Mouse (Mus musculus): ENCODE results near the gene Map3k14.

Map3k14 gene

DNA sequence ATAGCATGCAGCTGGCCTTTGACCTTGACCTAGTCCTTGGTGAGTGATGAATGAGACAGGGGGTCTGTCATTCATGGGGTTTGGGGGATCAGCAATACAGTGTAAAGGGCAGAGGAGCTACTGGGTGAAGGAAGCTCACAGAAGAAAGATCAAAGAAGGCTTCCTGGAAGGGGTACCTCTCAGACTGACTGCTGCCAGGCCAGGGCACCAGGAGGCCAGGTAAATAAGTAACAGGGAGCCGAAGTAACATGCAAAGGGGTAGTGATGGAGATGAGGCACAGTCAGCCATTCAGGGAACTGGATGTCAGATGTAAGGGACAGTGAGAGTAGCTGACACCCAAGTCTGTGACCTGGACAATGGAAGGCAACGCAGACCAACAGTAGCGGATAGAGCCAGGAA, 5.6 kb upstream of the Map3k14 start:
- in situ Hi-C loops (cut with MboI, MseI) = no loop called here

DNA sequence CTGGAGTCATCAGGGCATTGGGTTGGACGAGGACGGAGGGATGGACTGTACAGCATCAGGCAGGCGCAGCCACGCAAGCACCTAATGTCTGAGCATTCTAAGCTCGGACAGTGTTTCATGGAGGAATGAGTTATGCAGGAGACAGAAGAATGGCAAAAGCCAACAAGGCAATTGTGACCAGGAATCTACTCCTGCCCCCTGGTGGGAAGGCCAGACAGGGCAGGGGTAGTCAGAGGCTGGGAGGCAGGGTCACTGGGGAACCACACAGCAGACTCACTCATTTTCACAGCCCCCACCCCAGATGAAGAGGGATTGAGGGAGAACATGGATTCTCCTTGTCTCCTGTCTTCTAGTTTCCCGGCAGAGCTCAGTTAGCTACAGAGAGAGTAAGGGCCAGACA, 4.7 kb upstream of the Map3k14 start:
- in situ Hi-C loops (cut with MboI, MseI) = no loop called here

DNA sequence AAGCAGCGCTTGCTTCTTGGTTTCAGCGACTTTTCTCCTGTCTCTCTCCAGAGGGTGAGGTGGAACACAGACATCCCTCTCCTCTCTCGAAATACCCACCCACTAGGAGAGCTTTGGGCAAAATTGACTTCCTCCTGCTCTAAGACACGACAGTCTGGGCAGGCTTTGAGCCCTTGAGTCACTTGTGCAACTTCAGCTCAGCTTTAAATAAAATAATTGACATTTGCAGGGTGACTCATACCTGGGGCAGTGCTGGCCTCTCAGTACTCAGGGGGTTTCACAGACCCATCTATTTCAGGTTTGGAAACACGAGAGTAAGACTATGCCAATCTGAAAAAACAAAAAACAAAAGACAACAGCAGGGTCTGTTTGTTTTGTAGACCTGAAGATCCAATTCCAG, 2.2 kb upstream of the Map3k14 start:
- in situ Hi-C loops (cut with MboI, MseI) = no loop called here

DNA sequence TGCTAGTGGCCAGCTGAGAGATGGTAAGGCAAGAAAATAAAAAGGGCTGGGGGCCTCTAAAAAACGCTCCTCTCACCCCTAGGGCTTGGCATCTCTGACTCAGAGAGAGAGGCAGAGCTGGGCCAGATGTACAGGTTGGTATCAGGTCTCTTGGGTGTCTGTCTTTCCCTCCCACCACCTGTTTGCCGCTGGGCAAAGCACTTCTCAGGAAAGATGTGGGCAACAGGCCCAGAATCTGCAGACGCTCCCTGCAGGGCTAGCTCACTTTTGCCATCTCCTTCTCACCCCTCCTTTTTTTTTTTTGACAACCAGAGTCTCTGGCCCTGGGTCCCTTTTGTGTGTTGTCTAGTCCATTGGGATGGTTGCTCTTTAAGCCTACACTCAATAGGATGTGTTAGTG, 1.6 kb upstream of the Map3k14 start:
- in situ Hi-C loops (cut with MboI, MseI) = no loop called here

DNA sequence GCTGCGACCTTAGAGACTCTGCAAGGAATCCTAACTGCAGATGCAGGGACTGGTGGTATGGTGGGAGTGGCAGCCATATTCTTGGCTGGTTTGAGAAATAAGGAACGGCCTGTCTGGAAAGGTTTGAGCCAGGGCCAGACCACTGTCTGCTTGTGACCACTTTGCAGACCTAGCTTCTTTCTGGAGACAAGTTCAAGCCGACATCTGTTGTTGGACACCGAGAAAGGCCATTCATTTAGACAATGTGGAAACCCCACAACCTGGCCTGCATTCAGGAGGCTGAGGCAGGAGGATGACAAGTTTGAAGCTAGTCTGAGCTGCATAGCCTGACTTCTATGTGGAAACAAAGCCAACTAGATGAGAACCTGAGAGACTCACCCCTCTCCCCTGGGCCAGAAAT, 1.1 kb upstream of the Map3k14 start:
- in situ Hi-C loops (cut with MboI, MseI) = no loop called here

DNA sequence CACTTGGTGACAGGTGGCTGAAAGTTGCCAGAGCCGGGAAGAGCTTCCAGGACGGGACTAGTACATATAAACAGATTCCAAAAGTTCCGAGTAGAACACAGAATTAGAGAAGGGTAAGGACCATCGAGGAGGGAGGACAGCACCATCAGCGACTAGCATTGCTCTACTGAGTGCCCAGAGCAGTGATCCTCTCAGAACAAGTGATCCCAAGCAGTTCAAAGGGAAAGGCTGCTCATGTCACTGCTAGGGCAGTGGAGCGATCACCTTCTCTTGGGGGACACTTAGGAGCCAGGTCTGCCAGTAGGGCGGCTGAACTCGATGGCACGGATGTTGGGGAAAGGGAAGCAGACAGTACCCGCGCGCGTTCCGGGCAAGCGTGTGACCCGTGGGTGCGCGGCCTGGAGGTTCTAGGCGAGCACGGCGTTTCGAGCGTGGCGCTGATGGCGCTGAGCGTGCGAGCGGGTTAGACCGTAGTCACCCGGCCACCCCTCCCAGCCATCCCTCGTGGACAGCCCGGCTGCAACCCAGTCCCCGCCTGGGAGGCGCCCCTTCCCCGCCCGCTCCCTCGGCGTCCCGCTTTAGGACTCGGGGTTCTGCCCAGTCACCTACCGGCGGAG, 435 bp downstream of the Map3k14 start:
- in situ Hi-C loops (cut with MboI, MseI) = no loop called here

DNA sequence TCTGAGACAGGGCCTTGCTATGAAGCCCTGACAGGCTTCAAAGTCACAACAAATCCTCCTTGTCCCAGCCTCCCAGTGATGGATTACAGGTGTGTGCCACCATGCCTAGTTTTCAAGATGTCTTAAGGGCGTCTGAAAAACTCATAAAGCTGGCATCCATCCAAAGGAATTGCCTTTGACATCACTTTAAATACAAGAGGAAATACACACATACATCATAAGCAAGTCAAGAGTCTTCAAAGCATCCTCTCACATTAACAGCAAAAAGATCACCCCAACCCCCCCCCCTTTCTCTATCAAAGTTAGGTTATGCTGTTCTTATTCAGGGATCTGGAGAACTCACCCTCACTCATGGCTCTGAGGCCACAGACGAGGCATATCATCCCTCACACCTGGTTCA, 1.4 kb downstream of the Map3k14 start:
- in situ Hi-C loops (cut with MboI, MseI) = no loop called here

DNA sequence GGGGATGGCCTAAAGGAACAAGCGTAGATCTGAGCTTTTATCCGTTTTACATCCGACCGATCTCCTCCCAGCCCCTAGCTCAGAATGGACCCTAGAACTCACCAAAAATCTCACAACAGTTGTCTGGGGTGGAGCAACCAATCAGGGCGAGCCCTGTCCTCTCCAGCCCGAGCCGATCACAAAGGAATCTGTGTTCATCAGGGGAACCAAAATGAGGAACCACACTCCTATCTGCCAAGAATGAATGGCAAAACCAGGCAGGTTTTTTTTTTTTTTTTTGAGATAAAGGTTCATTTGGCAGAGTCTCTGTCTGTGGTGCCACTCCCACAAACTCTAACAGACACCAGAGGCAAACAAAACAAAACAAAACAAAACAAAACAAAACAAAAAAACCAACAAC, 2.1 kb downstream of the Map3k14 start:
- in situ Hi-C loops (cut with MboI, MseI) = no loop called here

DNA sequence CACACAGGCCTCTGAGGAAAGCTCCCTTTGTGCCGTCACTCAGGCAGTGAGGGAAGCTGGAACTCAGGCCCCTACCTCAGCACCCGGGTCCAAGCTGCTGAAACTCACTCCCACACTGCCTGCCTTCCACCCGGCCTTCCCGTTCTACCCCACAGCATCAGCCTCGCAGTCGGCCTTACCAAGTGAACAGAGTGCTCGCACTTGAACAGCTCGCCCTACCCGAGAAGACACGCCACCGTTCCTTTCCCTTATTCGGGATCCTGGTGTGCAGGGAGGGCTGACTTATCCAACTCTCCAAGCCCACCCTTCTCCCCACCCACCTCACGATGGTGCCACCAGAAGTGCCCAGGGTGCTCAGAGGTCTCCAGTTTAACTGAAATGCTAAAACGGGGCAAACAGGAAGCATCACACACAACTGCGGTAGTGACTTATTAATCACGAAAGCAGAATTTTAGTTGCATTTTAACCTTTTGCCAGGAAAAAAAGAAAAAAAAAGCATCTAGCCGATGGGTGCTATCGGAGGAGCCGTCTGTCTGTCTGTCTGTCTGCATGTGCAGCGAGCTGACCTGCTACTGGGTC, 2.8 kb downstream of the Map3k14 start:
- in situ Hi-C loops (cut with MboI, MseI) = loop anchor here (5.0 kb wide), 1 partner anchor 87 kb away; no protein-coding TSS in a partner anchor

DNA sequence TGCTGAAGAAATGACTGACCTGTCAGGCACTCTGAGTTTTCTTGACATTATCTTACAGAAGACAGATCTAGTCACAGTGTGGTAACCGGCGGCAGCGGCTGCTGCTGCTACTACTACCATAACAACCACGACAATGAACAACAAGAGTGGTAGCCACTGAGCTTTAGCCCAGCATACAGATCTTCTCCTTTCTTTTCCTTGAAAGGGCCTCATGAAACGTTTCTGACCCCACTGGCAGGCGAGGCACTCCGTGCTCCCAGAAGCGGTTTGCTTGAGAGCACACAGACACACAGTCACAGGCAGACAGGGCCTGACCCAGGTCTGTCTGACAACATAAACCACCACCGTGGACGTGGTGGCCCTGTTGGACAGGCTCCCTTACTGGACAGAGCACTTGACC, 3.7 kb downstream of the Map3k14 start:
- in situ Hi-C loops (cut with MboI, MseI) = loop anchor here (5.0 kb wide), 1 partner anchor 86 kb away; no protein-coding TSS in a partner anchor

DNA sequence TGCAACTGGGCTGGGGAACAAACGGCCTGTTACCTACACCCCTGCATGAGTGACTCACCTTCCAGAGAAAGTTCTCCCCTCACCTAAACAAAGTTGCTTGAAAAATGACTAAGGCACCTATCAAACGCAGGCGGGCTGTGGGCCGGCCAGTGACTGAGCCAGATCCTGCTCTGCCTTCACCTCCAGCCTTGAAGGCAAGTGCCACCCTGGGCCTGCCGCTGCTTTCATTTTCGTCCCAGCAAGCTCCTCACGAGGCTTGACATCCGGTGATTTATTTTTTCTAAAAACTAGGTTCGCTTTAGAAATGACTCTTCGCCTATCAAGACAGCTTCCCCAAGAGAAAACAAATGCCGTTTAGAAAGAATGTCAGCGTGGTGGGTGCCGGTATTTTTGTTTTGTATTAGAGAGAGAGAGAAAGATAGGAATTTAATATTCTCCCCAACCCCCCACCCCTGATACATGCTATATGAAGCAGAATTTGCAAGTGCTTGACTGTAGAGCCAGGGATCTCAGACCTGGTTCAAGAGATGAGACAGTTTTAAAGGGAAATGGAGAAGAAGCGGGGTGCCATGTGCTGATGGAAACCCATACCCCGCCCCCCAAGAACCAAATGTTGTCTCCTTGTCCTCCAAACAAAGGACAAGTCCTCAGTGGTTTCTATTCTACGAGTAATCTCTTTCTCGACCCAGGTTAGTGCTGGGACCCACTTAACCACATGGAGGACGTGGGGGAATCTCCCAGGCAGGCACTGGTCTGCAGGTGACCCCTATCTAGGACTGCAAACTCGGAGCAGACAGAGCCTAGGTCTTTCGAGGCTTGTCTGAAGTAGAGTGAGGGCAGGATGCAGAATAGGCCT, 4.6 kb downstream of the Map3k14 start:
- in situ Hi-C loops (cut with MboI, MseI) = loop anchor here (5.0 kb wide), 1 partner anchor 85 kb away; no protein-coding TSS in a partner anchor

DNA sequence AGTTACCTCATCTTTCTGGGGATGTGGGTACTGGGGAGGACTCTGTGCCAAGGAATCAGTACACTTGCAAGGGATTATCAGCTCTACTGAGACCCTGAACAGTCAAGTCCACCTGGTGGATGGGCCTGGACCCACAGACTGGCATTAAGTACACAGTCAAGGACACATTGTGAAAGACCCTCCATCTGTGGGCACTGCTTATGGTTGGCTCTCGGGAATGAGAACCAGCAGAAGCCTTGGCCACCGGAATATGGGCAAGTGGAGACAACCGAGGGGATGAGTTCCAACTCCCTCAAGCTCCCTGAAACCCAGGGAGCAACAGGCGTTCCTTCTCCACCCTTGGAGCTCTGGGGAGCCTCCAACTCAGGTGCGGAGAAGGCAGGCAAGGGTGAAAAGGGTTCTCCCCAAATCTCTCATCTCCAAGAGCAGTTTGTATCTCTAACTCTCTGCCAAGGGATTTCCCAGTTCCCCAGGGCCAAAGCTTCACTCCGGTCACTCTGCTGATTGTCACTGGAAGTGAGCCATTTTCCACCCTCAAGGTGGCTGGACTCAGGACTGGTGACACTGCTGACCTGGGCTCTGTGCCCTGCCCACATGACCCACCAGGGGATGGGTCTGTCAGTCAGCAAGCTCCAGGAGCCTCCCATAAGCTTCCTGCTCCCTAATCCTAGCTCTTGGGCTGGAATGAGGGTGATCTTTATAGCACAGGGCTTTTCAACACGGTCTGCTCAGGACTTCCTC, 5.4 kb downstream of the Map3k14 start:
- in situ Hi-C loops (cut with MboI, MseI) = loop anchor here (5.0 kb wide), 1 partner anchor 85 kb away; no protein-coding TSS in a partner anchor

DNA sequence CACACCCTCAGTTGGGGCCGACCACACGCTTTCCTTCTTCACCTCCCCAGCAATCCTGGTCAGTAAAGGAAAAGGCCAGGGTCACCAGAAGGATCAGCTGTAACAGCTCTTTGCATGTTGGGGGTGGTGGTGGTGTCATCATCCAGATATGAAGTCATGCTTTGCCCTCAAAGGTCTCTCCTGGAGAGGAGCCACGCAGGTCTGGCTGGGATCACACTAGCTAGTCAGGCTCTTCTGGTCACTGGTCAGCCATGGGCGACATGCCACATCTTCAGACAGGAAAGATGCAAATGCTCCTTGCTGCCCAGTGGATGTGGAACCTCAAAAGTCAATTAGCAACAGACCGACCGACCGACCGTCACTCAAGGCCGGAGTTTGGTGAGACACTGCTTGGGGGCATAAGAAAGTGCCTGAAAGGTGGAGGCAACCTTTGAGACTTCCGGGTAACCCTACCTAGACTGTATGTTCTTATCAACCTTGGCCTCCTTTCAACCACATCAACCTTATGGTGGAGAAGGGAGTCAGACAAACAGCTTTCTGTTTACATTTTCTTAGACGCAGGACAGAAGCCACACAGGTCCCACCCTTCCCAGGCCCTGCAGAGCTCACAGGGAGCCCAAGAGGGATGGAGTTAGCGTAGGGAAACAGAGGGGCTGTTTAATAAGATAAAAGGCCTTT, 6.6 kb downstream of the Map3k14 start:
- in situ Hi-C loops (cut with MboI, MseI) = loop anchor here (5.0 kb wide), 1 partner anchor 83 kb away; no protein-coding TSS in a partner anchor

DNA sequence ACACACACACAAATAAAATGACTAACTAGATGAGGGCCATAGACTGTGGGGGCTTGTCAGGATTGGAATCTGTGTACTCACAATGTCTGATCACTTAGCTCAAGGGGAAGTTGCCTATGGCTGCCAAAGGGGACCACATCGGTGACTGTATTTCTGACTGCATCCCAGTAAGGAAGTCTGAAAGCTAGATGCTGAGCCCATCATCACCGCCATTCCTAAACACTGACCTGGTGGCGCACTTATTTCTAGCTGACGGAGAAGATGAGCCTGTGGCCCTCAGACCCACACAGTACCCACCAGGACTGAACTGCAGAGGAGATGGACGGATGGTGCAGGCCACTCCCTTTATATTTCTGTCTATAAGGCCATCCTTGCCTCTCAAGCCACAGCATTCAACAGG, 7.2 kb downstream of the Map3k14 start:
- in situ Hi-C loops (cut with MboI, MseI) = loop anchor here (5.0 kb wide), 1 partner anchor 83 kb away; no protein-coding TSS in a partner anchor

DNA sequence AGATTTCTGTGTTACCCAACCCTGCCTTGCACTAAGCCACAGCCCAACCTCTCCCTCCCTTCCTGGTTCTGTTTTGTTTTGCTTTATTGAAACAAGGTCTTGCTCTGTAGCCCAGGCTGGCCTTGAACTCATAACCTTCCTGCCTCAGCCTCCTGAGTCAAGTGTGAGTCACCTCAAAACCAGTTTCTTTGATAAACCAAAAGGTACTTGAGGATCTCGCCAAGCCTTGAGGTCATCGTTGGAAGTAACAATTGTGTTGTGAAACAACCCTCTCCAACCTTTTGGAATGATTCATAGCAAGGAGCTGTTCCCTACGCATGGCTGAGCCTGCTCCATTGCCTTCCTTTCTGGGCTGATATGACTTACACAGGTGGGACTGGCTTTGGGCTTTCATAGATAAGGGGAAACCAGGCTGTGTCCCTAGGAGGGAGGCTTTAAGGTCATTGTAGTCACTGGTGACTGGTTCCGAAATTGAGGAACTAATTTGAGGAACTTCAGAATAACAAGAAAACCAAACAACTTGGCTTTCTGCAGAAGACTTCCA, 9.3 kb downstream of the Map3k14 start:
- in situ Hi-C loops (cut with MboI, MseI) = no loop called here

DNA sequence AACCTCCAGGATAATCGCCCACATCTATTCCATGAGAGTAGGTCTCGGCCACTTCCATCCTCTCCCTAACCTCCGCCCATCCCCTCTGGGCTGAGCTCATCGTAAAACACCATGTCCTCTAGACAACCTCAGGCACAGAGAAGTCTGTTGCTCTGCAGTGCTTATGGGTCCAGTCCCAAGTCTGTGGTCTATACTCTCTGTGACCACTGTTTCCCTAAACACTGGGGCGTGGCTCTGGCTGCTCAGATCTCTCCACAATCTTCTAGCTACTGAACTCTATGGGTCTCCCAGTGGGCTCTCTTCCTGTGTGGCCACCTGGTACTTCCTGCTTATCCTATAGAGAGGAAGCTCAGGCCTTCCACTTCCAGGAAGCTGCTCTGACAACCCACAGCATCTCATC, 13.7 kb downstream of the Map3k14 start:
- in situ Hi-C loops (cut with MboI, MseI) = no loop called here

DNA sequence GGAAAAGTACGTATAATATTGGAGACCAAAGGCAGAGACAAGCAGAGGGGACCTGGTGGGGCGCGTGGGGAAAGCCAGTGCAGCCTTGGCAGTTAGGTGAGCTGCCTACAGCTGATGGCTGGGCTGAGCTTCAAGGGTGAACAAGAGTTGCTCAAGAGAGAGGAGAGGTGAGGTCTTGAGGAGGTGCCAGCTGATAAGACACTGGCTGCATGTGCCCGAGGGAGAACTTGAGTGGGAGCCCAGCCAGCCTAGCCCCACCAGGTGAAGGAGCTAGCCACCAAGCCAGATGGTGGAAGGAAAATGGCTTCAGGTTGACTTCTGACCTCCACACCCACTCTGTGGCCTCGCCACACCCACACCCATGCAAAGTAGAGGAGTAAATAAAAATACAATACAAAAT, 14.9 kb downstream of the Map3k14 start:
- in situ Hi-C loops (cut with MboI, MseI) = no loop called here

DNA sequence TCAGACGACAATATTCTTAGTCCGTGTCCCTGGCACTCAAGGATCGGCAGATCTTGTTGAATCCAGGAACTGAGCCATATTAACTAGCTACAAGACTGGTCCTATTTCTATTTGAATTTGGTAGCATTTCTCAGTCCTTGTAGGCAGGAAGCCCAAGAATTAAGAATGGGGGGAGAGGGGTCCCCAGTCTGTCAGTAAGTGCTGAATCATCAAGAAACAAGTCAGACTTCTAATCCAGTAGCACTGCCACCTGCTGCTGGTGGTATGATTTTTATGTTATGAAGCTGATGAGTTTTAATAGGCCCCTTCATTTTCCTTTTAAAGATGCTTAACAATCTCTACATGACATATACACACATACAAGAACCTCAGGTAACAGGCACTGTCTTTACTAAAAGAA, 16.9 kb downstream of the Map3k14 start:
- in situ Hi-C loops (cut with MboI, MseI) = no loop called here

DNA sequence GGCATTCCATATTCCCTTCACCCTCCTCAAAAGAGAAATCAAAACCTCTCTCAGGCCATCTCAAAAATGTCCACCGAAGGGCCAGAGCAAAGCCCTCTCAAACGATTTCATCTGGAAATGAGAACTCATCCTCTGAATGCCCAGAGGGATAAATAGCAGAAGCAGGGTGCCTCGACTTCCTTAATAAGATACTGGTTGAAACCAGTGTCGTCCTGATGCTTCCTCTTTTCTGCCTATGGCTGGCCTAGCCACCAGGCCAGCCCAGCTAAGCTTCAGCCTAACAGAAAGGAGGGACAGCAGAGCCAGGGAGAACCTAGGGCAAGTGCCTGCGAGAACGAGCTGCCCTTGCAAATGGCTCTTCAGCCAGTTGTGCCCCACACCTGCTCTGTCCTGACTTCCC, 17.8 kb downstream of the Map3k14 start:
- in situ Hi-C loops (cut with MboI, MseI) = no loop called here

DNA sequence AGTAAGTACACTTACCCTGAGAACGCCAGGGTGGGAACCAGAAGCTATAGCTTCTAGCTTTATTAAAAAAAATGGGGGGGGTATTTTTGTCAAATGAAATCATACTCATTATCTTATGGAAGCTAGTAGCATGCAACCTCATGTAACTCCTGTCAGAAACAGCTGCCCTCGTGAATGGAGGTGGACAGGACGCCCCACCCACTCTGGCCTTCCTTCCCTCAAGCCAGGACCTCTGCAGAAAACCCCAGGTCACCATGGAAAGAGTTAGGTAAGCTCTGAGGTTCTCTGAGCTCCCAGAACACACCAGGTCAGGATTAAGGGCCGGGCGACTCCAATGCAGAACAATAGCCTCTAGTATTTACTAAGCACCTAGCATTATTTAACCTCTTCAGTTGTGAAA, 18.4 kb downstream of the Map3k14 start:
- in situ Hi-C loops (cut with MboI, MseI) = no loop called here

Data from T-helper 2 cell (primary cell).